Mouse (Mus musculus): ENCODE measurements at regions not wholly inside any gene's neighbourhood (a gene's known extent, or its start where the extent isn't known, plus 50 kb on each side); places are given as distances from the start of the nearest gene placed in this dataset.
"Not testable (repeated sequence)": the region's sequence is repeated elsewhere in the genome, so short reads cannot be mapped to it uniquely, and the experiment has no call there.

DNA sequence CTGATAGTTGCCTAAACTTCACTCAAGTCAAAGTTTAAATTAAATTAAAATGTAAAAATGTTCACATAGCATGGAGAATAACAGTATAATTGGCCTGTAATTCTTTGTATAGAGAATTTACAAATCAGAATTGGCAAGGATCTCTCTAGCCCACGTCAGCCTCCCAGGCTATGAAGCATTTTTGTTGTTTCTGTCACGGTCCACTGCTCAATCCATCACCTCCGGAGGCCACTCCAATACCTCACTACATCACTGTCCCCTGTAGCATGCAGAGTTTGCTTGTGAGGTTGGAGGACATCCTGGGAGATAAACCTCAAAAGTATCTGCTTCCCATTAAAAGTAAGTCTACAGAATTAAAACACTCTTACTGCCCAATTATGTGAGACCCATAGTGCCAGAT, 87.6 kb upstream of the Gm12728 start:
- intact Hi-C loops (cut with DNase I): no loop called here
- no peak for DNase-seq (ENCODE audit: low spot score)

GRCm38 (mm10) chr4:105703408-105703807, 86.3 kb upstream of the Gm12728 start:
- intact Hi-C loops (cut with DNase I): no loop called here
- DNase-seq (ENCODE audit: low spot score): no peak

DNA sequence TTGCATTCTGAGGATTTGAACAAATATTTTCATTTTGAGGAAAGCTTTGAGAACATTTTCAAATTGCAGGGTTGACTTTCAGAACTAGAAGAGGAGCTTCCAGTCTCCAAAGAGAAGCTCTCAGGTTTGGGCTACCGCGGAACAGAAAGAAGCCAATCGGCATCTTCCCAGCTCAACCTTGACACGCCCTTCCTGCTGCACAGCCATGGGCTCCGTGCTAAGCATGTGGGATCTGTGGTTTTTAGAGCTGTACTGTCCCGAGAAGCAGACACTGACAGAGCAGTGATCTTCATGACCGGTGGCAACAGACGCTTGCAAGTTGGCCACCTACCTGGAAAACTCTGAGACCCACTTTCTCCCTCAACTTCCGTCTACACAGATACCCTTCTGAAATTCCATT, 85.4 kb upstream of the Gm12728 start:
- intact Hi-C loops (cut with DNase I): no loop called here
- DNase-seq (ENCODE audit: low spot score): no peak

DNA sequence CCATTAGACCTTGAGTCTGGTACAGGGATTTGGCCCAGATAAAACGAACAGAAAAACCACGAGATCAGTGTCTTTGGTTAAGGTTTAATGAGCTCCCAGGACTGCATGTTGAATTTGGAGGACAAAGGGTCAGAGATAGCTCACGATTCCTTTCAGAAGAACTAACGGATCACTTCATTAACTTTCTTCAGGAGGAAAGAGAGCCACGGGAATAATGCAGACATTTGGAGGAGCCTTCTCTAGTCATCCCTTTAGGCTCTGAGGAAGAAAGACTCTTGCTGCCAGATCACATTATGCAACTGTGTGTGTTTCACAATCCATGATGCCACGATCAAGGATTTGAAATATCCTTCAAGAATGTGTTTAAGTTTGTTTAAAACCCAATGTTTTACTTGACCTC, 83.7 kb upstream of the Gm12728 start:
- intact Hi-C loops (cut with DNase I): no loop called here
- DNase-seq (ENCODE audit: low spot score): no peak

- intact Hi-C loops (cut with DNase I): no loop called here
- no peak for DNase-seq (ENCODE audit: low spot score)
Observed at GRCm38 (mm10) chr4:105708080-105708796, 81.4 kb upstream of the Gm12728 start.

DNA sequence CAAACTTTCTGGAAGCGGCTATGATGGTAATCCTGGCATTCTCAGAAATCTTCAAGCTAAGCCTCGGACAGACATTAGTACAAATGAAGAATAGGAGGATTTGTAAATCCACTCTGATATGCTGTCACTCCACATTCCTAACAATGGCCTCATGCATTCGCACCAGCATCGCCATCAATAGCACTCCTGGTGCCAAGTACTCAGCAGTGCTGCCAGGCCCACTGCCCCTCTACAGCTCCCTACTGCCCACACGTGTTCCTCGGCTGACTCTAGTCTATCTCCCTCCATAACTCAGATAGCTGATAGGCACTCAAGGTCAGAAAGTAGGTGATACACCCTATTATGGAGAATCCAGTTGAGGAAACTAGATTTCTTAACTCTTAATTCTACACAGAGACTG, 75.7 kb upstream of the Gm12728 start:
- DNase-seq (ENCODE audit: low spot score): no peak
- intact Hi-C loops (cut with DNase I): no loop called here

DNA sequence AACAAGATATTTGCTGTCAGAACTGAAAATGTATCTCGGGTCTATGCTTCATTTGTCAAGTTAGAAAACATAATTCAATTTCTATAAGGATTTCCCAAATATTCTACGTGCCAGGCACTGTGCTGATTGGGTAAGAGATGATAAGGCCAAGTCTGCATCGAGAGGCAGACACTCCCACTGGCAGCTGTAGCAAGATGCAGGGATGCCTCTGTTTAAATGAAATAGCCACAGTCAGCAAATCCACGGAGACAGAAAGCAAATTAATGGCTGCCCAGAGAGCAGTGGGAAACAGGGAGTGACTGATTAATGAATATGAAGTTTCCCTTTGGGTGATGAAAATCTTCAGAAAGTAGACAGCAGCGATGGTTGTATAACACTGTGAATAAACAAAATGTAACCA, 71.6 kb upstream of the Gm12728 start:
- intact Hi-C loops (cut with DNase I): no loop called here
- DNase-seq (ENCODE audit: low spot score): no peak

GRCm38 (mm10) chr4:105728696-105729095, 61.0 kb upstream of the Gm12728 start:
- intact Hi-C loops (cut with DNase I): no loop called here
- no peak for DNase-seq (ENCODE audit: low spot score)

- intact Hi-C loops (cut with DNase I): no loop called here
- no peak for DNase-seq (ENCODE audit: low spot score)
Observed at GRCm38 (mm10) chr4:105730900-105731299, 58.8 kb upstream of the Gm12728 start.

DNA sequence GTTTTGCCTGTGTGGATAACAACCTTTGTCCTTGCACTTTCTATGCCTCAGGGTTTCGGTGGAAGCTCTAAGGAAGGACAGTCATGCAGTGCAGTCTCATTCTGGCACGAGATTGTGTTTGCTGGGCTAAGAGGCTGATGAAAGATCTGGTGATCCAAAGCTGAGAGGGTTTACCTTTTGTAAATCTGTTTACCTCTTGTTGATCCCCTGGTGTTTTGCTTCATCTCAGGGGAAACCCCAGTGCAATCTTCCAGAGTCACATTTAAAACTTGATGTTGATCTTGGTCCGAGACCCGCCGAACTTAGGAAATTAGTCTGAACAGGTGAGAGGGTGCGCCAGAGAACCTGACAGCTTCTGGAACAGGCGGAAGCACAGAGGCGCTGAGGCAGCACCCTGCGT, 54.6 kb upstream of the Gm12728 start:
- DNase-seq (ENCODE audit: low spot score); intact Hi-C loops (cut with DNase I): not testable (repeated sequence)
